Mouse (Mus musculus) lung, postnatal 10 days (tissue): ENCODE results near the gene Osgin1.
A peak's percentile ranks its signal among the peaks of the same experiment; 100 is the strongest.

Experiments
- DNase-seq: peaks from one replicate; pipeline ENCODE4 v3.0.0; 2021

Osgin1 gene

GRCm38 (mm10) chr8:119424199-119424733 is 9.7 kb upstream of the Osgin1 start:
- DNase-seq: no peak

GRCm38 (mm10) chr8:119424740-119425139 is 9.2 kb upstream of the Osgin1 start:
- DNase-seq: no peak

GRCm38 (mm10) chr8:119425533-119425932 is 8.4 kb upstream of the Osgin1 start:
- peak; percentile 63 for DNase-seq

GRCm38 (mm10) chr8:119426069-119426735 is 7.7 kb upstream of the Osgin1 start:
- DNase-seq: peak; percentile 73

GRCm38 (mm10) chr8:119427634-119428349 is 6.1 kb upstream of the Osgin1 start:
- DNase-seq: no peak

- no peak for DNase-seq
Measured at GRCm38 (mm10) chr8:119428350-119428740, 5.6 kb upstream of the Osgin1 start.

DNA sequence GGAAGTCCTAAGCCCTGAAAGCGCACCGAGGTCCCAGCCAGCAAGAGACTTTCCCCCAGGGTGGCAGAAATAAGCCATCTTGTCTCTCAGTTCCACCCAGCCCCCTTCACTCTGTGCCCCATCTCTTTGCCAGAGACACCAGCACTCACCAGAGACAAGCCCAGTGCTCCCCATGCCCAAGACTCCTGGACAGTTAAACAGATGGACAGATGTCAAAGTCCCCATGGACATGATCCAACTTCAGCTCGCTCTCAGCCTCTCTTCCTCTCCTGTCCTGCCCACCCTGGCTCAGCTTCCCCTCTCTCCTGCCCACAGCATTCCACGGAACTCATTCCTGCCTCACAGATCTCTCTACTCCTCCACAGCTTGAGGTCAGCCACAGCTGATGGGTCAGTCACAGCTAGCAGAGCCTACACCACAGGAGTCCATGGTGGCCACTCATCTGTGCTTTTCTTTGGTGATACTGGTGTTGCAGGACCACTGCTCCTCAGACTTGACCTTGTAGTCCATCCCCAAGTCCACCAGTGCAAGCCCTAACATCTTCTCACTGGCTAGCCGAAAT is 5.1 kb upstream of the Osgin1 start:
- no peak for DNase-seq

DNA sequence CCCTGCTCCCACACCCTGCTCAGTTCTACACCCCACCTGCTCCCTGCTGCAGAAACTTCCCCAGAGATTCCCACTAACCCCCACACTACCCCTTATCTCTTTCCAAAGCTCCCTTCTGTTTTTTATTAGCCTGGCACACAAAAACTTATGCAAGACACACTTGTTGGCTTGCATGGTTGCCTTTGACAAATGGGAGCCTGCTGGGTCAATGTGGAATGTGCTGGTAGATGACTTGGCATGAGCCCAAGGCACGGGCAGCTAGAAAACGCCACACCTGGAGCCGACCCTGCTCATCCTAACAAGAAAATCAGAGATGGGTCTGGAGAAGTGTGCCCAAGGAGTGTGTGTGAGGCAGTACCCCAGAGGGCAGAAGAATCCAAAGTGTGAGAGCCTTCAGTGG is 4.4 kb upstream of the Osgin1 start:
- DNase-seq: no peak

DNA sequence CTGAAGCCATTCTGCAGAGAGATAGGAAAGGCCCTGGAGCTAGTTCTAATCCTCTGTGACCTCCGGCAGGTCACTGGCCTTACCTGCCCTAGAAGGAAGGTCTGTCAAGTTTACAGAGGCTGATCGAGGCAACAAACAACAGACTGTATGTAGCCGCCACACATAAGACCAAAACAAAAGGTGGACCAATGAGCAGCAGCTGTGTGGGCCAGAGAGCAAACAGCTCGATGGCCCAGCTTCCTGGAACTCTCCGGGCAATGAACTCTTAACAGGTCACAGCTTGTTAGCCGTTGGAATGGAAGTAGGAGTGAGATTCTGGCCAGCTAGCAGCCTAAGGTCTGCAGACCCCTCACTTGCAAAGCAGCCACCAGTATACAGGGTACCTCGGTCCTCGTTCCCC is 3.7 kb upstream of the Osgin1 start:
- no peak for DNase-seq

- no peak for DNase-seq
Measured at GRCm38 (mm10) chr8:119430690-119431089, 3.2 kb upstream of the Osgin1 start.

DNA sequence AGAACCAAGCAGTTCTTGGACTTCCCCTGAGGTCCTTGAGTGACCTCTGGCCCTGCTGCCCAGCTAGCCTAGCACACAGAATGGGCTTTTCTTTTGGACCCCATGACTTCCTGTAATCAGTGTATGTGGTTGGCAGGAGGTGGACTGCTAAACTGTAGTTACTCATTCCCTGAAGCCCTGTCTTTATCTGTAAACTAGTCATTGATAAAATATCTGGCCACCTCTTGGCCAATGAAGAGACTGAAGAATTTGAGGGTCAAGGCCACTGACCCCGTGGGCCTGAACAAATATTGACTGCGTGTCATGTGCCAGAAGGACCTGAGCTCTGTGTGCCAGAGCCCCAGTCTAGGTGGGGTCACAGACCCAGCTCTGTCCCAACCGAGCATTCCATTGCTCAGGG is 1.6 kb upstream of the Osgin1 start:
- no peak for DNase-seq

GRCm38 (mm10) chr8:119434569-119434968 is 645 bp downstream of the Osgin1 start:
- DNase-seq: no peak

DNA sequence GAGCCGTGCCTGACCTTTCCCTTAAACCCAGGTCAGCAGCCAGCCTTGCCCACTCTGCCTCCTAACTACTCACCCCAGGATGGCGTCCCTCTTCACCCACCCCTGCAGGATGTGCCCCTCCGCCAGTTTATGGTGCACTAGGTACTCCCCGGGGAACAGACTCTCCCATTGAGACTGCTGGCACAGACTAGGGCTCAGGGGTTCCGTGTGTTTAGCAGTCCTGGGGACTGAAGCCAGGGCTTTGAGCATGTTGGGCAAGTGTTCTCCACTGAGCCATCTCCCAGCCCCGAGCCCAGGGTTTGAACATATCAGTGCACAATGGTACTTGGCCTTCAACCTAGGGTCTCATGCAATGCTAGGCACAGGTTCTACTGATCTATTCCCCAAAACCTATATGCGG is 1.6 kb downstream of the Osgin1 start:
- no peak for DNase-seq

DNA sequence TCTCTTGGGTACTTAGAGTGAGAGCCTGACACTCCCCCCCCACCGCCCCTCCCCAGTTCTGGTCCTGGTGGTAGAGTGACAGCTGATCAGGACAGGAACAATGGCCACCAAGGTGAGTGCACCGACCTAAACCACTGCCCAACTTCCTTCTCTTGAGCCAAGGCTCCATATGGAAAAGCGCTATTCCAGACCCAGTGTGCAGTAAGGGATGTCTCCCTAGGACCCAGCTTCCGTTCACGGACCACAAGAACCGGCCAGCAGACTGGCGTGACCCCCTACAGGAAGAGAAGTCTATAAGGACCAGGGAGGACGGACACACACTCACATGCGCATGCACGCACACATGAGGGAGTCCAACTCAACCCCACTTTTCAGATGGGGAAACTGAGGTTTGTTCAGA is 2.4 kb downstream of the Osgin1 start:
- no peak for DNase-seq

- DNase-seq: peak; percentile 86
Measured at GRCm38 (mm10) chr8:119436933-119437332, 3.0 kb downstream of the Osgin1 start.

- DNase-seq: no peak
Measured at GRCm38 (mm10) chr8:119437506-119437905, 3.6 kb downstream of the Osgin1 start.

DNA sequence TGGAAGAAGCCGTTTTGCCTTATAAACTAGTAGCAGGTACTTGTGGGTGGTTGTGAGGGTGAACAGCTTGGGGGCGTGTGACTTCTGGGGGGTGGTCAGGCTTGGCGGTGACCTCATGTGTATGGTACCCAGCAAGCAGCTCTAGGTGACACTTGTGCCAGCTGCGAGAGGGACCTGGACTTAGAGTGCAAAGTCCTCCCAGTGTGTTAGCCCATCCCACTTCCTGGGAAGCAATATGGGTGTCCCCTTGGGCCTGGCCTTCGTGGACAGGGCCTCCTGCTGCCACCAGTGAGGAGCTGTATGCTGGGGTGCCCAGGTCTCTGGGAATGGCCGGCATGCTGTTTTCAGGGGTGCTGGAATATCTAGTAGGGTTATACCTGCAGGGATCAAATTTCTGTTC is 5.0 kb downstream of the Osgin1 start:
- DNase-seq: no peak

DNA sequence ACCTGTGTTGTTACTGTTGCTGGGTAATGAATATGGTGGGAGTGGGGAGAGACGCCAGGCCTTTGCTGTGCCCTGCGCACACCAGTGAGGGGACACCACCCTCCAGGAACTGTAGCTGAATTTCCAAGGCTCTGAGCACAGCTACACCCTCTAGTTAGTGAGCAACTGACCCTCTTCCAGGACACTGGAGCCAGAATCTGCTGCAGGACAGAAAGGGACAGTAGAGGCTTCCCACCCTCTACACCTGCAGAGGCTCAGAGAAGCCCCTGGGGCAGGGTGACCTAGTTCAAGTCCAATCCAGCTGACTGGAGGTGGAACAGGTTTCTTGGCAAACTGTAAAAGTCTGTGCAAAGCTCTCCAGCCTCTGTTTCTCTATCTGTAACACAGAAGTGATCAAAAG is 5.5 kb downstream of the Osgin1 start:
- DNase-seq: no peak

GRCm38 (mm10) chr8:119439893-119440249 is 5.9 kb downstream of the Osgin1 start:
- DNase-seq: no peak

DNA sequence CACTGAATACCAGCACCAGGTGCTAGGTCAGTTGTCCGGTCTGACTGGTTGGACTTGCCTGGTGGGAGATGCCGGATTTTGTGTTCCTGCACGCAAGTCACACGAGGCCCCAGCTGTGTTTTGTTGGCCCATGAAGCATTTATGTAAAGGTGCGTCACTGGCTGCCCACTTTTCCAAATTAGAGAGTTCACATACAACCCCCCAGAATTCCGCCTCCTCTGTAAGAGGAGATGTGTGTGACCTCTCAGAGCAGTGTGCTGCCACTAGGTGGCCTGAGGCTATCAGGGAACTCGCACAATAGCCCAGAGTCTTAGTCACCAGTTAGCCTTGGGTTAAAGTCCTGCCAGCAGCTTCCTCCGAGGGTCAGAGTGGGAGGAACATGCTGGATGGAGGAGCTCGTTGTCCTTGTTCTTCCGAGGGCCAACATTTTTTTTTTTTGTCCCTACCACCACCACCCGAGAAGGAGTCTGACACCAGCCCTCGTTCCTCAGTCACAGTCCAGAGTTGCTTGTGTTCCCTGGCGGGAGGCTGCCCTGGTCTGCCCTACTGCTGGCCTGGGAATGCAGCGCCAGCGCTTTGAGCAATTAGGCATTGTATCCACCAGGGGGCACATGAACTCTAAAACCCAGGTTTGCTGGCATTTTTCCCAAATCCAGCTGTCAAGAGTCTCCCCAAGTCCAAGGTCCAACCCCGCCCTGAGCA is 6.5 kb downstream of the Osgin1 start:
- DNase-seq: peak; percentile 89

GRCm38 (mm10) chr8:119440952-119441270 is 7.0 kb downstream of the Osgin1 start:
- DNase-seq: no peak

DNA sequence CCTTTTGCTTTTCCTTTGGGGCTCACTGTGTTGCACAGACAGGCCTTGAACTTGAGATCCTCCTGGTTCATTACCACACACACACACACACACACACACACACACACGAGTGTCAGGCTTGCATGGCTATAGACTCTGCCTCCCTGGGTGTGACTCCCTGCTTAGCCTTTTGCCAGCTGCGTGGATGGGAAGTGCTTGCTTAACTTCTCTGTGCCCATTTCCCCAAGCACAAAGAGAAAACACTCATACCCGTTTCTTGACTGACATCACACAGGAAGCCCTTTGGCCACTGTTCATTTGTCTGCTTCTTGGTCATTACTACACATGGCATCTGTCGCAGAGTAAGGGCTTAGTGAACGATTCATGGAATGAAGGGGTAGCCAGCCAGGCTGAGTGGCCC is 8.1 kb downstream of the Osgin1 start:
- DNase-seq: no peak

GRCm38 (mm10) chr8:119442970-119443369 is 9.0 kb downstream of the Osgin1 start:
- no peak for DNase-seq
